Mouse (Mus musculus): Measurements from ENCODE around the gene Tspan2.

GRCm38 (mm10) chr3:102746174-102746573, 11.8 kb downstream of the Tspan2 start:
- TF ChIP-seq CTCF (IDR thresholded peaks at IDR 0.05; ENCODE audit: borderline replicate concordance, extremely low read depth, insufficient read depth, insufficient read length) (no peak), POLR2A (IDR thresholded peaks at IDR 0.05; ENCODE audit: borderline replicate concordance, extremely low read depth, insufficient read depth, insufficient read length, poor library complexity, severe bottlenecking) (no peak)

Measured in brain, embryonic 14.5 days (tissue).